Mouse (Mus musculus): ENCODE data around the gene Prr29. TPM values are rescaled to one million over a fixed set of nuclear protein-coding genes. Genes with fewer than 3 reads are reported as not detected.

Prr29 gene
- polyA plus RNA-seq, 1 experiment from 2014 or later, result not detected

- Histone ChIP-seq H3K27me3 (ENCODE audit: control insufficient read depth, insufficient read depth, low read length) (no peaks in the 10 kb centered on the region), H3K9me3 (replicated peaks; ENCODE audit: control insufficient read depth, low read length) (no peaks in the 10 kb centered on the region), H3K9ac (replicated peaks; ENCODE audit: low read length) (no peak overlapping the region), H3K36me3 (replicated peaks; ENCODE audit: control insufficient read depth, insufficient read depth, low read depth, low read length) (no peaks in the 10 kb centered on the region), H3K4me3 (ENCODE audit: low read depth, low read length) (no peak overlapping the region), H3K27ac (replicated peaks; ENCODE audit: low read depth, low read length) (peak overlapping the region; percentile 3; the same call in 1 of the 2 replicates), H3K4me2 (ENCODE audit: low read depth, low read length) (no peak overlapping the region), H3K4me1 (ENCODE audit: control insufficient read depth, insufficient read depth, low read length) (no peaks in the 10 kb centered on the region)
- ATAC-seq (replicated peaks; ENCODE audit: insufficient number of reproducible peaks, low FRiP score, low TSS enrichment, low read depth) (no peak), DNase-seq (ENCODE audit: low spot score) (no peak)
- 49% methylated on average over 5 of the region's 5 CpGs for WGBS
Measured at GRCm38 (mm10) chr11:106382424-106382823, 17.2 kb downstream of the Prr29 start.

GRCm38 (mm10) chr11:106383051-106383790 is 17.9 kb downstream of the Prr29 start:
- DNase-seq (ENCODE audit: low spot score), result no peak
- Histone ChIP-seq H3K4me3 (ENCODE audit: low read depth, low read length) (no peak overlapping the region), H3K27ac (replicated peaks; ENCODE audit: low read depth, low read length) (no peak overlapping the region), H3K9me3 (replicated peaks; ENCODE audit: control insufficient read depth, low read length) (no peaks in the 10 kb centered on the region), H3K27me3 (ENCODE audit: control insufficient read depth, insufficient read depth, low read length) (no peaks in the 10 kb centered on the region), H3K4me2 (ENCODE audit: low read depth, low read length) (no peak overlapping the region), H3K9ac (replicated peaks; ENCODE audit: low read length) (no peak overlapping the region), H3K36me3 (replicated peaks; ENCODE audit: control insufficient read depth, insufficient read depth, low read depth, low read length) (no peaks in the 10 kb centered on the region), H3K4me1 (ENCODE audit: control insufficient read depth, insufficient read depth, low read length) (no peaks in the 10 kb centered on the region)
- 78% methylated on average over 6 of the region's 6 CpGs for WGBS
- ATAC-seq (replicated peaks; ENCODE audit: insufficient number of reproducible peaks, low FRiP score, low TSS enrichment, low read depth), result no peak

- ATAC-seq (replicated peaks; ENCODE audit: insufficient number of reproducible peaks, low FRiP score, low TSS enrichment, low read depth), result no peak
- Histone ChIP-seq H3K4me3 (ENCODE audit: low read depth, low read length) (no peak overlapping the region), H3K27me3 (ENCODE audit: control insufficient read depth, insufficient read depth, low read length) (no peaks in the 10 kb centered on the region), H3K9me3 (replicated peaks; ENCODE audit: control insufficient read depth, low read length) (no peaks in the 10 kb centered on the region), H3K9ac (replicated peaks; ENCODE audit: low read length) (no peak overlapping the region), H3K4me1 (ENCODE audit: control insufficient read depth, insufficient read depth, low read length) (no peaks in the 10 kb centered on the region), H3K4me2 (ENCODE audit: low read depth, low read length) (no peak overlapping the region), H3K36me3 (replicated peaks; ENCODE audit: control insufficient read depth, insufficient read depth, low read depth, low read length) (no peaks in the 10 kb centered on the region), H3K27ac (replicated peaks; ENCODE audit: low read depth, low read length) (no peak overlapping the region)
- 89% methylated on average over 3 of the region's 3 CpGs for WGBS
- DNase-seq (ENCODE audit: low spot score), result no peak
Measured at GRCm38 (mm10) chr11:106386409-106386808, 21.1 kb downstream of the Prr29 start.

DNA sequence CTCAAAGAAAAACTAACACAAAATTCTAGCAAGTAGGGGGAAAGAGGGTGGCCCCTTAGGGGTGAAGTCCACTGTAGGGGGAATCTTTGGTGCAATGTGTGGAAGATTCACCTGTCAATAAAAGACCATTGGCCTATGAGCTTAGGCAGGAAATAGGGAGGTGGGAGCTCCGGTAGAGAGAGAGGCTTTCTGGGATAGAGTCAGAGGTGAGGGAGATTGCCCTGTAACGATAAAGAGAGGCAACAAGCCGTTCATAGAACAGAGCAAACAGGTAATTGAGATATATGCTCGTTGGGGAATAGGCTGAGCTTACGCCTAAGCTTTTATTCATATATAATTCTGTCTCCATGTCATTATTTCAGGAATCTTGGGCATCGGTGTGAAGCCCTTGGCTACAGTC is 21.7 kb downstream of the Prr29 start:
- H3K36me3 ChIP-seq (replicated peaks; ENCODE audit: control insufficient read depth, insufficient read depth, low read depth, low read length), result no peaks in the 10 kb centered on the region
- H3K9me3 ChIP-seq (replicated peaks; ENCODE audit: control insufficient read depth, low read length), result no peaks in the 10 kb centered on the region
- 81% methylated on average over 6 of the region's 6 CpGs for WGBS
- H3K4me3 ChIP-seq (ENCODE audit: low read depth, low read length), result no peak overlapping the region
- no peaks in the 10 kb centered on the region for H3K4me1 ChIP-seq (ENCODE audit: control insufficient read depth, insufficient read depth, low read length)
- H3K9ac ChIP-seq (replicated peaks; ENCODE audit: low read length), result no peak overlapping the region
- no peaks in the 10 kb centered on the region for H3K27me3 ChIP-seq (ENCODE audit: control insufficient read depth, insufficient read depth, low read length)
- ATAC-seq (replicated peaks; ENCODE audit: insufficient number of reproducible peaks, low FRiP score, low TSS enrichment, low read depth) (no peak), DNase-seq (ENCODE audit: low spot score) (no peak)
- no peak overlapping the region for H3K4me2 ChIP-seq (ENCODE audit: low read depth, low read length)
- no peak overlapping the region for H3K27ac ChIP-seq (replicated peaks; ENCODE audit: low read depth, low read length)

DNA sequence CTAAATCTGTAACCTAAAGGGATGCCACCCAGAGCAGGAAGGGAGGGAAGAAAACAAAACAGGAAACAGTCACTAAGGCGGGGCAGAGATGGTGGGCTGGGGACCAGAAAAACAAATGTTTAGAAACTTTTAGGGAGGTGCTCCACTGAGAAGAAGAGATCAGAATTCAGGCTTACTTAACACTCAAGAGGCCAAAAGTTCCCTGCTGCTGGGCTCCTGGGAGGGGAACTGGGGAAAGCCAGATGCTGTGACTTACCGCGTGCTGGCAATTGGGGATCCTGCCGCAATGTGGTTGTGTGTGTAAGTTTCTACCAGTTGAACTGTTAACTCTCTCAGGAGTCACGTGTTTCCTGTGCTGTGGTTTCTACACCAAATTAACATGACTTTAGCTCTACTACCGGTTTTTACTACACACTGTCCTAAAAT is 22.5 kb downstream of the Prr29 start, which contains the start of gene Icam2:
TSS of gene Icam2 (minus strand) at position 285 of the 426 bp plus-strand sequence.
- no peaks in the 10 kb centered on the region for H3K27me3 ChIP-seq (ENCODE audit: control insufficient read depth, insufficient read depth, low read length)
- H3K27ac ChIP-seq (replicated peaks; ENCODE audit: low read depth, low read length), result no peak within 1 kb of the TSS
- H3K9me3 ChIP-seq (replicated peaks; ENCODE audit: control insufficient read depth, low read length), result no peaks in the 10 kb centered on the region
- 81% methylated on average over 6 of the region's 6 CpGs for WGBS
- H3K4me2 ChIP-seq (ENCODE audit: low read depth, low read length), result no peak within 1 kb of the TSS
- no peak within 1 kb of the TSS for H3K4me3 ChIP-seq (ENCODE audit: low read depth, low read length)
- ATAC-seq (replicated peaks; ENCODE audit: insufficient number of reproducible peaks, low FRiP score, low TSS enrichment, low read depth), result no peak
- no peaks in the 10 kb centered on the region for H3K36me3 ChIP-seq (replicated peaks; ENCODE audit: control insufficient read depth, insufficient read depth, low read depth, low read length)
- no peak for DNase-seq (ENCODE audit: low spot score)
- no peaks in the 10 kb centered on the region for H3K4me1 ChIP-seq (ENCODE audit: control insufficient read depth, insufficient read depth, low read length)
- no peak within 1 kb of the TSS for H3K9ac ChIP-seq (replicated peaks; ENCODE audit: low read length)

- no peak overlapping the region for H3K4me2 ChIP-seq (ENCODE audit: low read depth, low read length)
- H3K9me3 ChIP-seq (replicated peaks; ENCODE audit: control insufficient read depth, low read length), result no peaks in the 10 kb centered on the region
- no peak overlapping the region for H3K27ac ChIP-seq (replicated peaks; ENCODE audit: low read depth, low read length)
- H3K36me3 ChIP-seq (replicated peaks; ENCODE audit: control insufficient read depth, insufficient read depth, low read depth, low read length), result no peaks in the 10 kb centered on the region
- ATAC-seq (replicated peaks; ENCODE audit: insufficient number of reproducible peaks, low FRiP score, low TSS enrichment, low read depth) (no peak), DNase-seq (ENCODE audit: low spot score) (peak; percentile 25)
- H3K4me1 ChIP-seq (ENCODE audit: control insufficient read depth, insufficient read depth, low read length), result no peaks in the 10 kb centered on the region
- no peaks in the 10 kb centered on the region for H3K27me3 ChIP-seq (ENCODE audit: control insufficient read depth, insufficient read depth, low read length)
- WGBS, result 33% methylated on average over 3 of the region's 3 CpGs
- H3K9ac ChIP-seq (replicated peaks; ENCODE audit: low read length), result no peak overlapping the region
- H3K4me3 ChIP-seq (ENCODE audit: low read depth, low read length), result no peak overlapping the region
Measured at GRCm38 (mm10) chr11:106389611-106390010, 24.3 kb downstream of the Prr29 start.

DNA sequence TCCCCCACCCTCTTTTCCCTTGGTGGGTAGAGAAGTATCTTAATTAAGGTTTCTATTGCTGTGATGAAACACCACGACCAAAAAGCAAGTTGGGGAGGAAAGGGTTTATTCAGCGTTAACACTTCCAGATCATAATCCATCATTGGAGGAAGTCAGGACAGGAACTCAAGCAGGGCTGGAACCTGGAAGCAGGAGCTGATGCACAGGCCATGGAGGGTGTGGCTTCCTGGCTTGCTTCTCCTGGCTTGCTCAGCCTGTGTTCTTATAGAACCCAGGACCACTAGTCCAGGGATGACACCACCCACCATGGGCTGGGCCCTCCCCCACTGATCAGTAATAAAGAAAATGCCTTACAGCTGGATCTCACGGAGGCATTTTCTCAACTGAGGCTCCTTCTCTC is 25.5 kb downstream of the Prr29 start:
- Histone ChIP-seq H3K9me3 (replicated peaks; ENCODE audit: control insufficient read depth, low read length) (no peaks in the 10 kb centered on the region), H3K4me2 (ENCODE audit: low read depth, low read length) (no peak overlapping the region), H3K4me3 (ENCODE audit: low read depth, low read length) (no peak overlapping the region), H3K36me3 (replicated peaks; ENCODE audit: control insufficient read depth, insufficient read depth, low read depth, low read length) (no peaks in the 10 kb centered on the region), H3K27me3 (ENCODE audit: control insufficient read depth, insufficient read depth, low read length) (no peaks in the 10 kb centered on the region), H3K4me1 (ENCODE audit: control insufficient read depth, insufficient read depth, low read length) (no peaks in the 10 kb centered on the region), H3K27ac (replicated peaks; ENCODE audit: low read depth, low read length) (no peak overlapping the region), H3K9ac (replicated peaks; ENCODE audit: low read length) (no peak overlapping the region)
- ATAC-seq (replicated peaks; ENCODE audit: insufficient number of reproducible peaks, low FRiP score, low TSS enrichment, low read depth), result no peak
- DNase-seq (ENCODE audit: low spot score), result no peak
- WGBS, result 70% methylated on average over 3 of the region's 3 CpGs

GRCm38 (mm10) chr11:106391546-106392188 is 26.4 kb downstream of the Prr29 start:
- 33% methylated on average over 6 of the region's 6 CpGs for WGBS
- H3K4me3 ChIP-seq (ENCODE audit: low read depth, low read length), result no peak overlapping the region
- ATAC-seq (replicated peaks; ENCODE audit: insufficient number of reproducible peaks, low FRiP score, low TSS enrichment, low read depth) (no peak), DNase-seq (ENCODE audit: low spot score) (peak; percentile 87)
- H3K4me2 ChIP-seq (ENCODE audit: low read depth, low read length), result no peak overlapping the region
- no peaks in the 10 kb centered on the region for H3K36me3 ChIP-seq (replicated peaks; ENCODE audit: control insufficient read depth, insufficient read depth, low read depth, low read length)
- no peaks in the 10 kb centered on the region for H3K4me1 ChIP-seq (ENCODE audit: control insufficient read depth, insufficient read depth, low read length)
- H3K9ac ChIP-seq (replicated peaks; ENCODE audit: low read length), result no peak overlapping the region
- H3K27me3 ChIP-seq (ENCODE audit: control insufficient read depth, insufficient read depth, low read length), result no peaks in the 10 kb centered on the region
- no peaks in the 10 kb centered on the region for H3K9me3 ChIP-seq (replicated peaks; ENCODE audit: control insufficient read depth, low read length)
- H3K27ac ChIP-seq (replicated peaks; ENCODE audit: low read depth, low read length), result no peak overlapping the region
